Mouse (Mus musculus) CH12.LX (cell line): ENCODE measurements around the gene Prkag3. TPM values are rescaled to one million over a fixed set of nuclear protein-coding genes. Genes with fewer than 3 reads are reported as not detected.

ENCODE experiments used
- DNase-seq: peaks from one replicate; pipeline ENCODE4 v3.0.0-alpha.2; 2013; ENCODE audit errors: extremely low read depth
- H3K27ac ChIP-seq: 2 replicates; pipeline ENCODE4 v1.5.1; 2012; ENCODE audit warnings: low read depth, mild to moderate bottlenecking, control low read depth, moderate library complexity; ENCODE audit not compliant: insufficient read depth
- H3K27me3 ChIP-seq: replicated peaks from 2 replicates; pipeline ENCODE3; 2012; ENCODE audit warnings: inconsistent platforms
- H3K36me3 ChIP-seq, 2 experiments: replicated peaks in 1 of 2; 2 replicates each; pipeline versions ENCODE3 to v1.6.1; 2012; ENCODE audit warnings: inconsistent platforms in 1 of 2, low read length in 1 of 2, mild to moderate bottlenecking in 1 of 2, mixed read lengths in 1 of 2, moderate library complexity in 1 of 2; ENCODE audit not compliant: control insufficient read depth in 1 of 2, insufficient read depth in 1 of 2
- H3K4me1 ChIP-seq, 2 experiments: 2 replicates each; pipeline ENCODE4 v1.6.1; 2012; ENCODE audit warnings: inconsistent platforms in 1 of 2, moderate library complexity in 1 of 2; ENCODE audit not compliant: insufficient read depth in 2 of 2, control insufficient read depth in 1 of 2
- H3K4me2 ChIP-seq: 2 replicates; pipeline ENCODE4 v1.6.1; 2012; ENCODE audit warnings: low read depth, mild to moderate bottlenecking, control low read depth; ENCODE audit not compliant: poor library complexity, insufficient read depth, severe bottlenecking
- H3K4me3 ChIP-seq, 3 experiments: fragments of 150-350 bp in 1 of 3; sonication (generic) in 1 of 3; replicated peaks in 1 of 3; 2 replicates each; pipeline versions ENCODE3 to v1.5.1; 2011 to 2012; ENCODE audit warnings: low read depth in 2 of 3, low read length in 2 of 3, mild to moderate bottlenecking in 2 of 3, moderate library complexity in 2 of 3, control low read depth in 1 of 3, improper control_type of control experiment in 1 of 3, inconsistent platforms in 1 of 3, mixed read lengths in 1 of 3; ENCODE audit not compliant: poor library complexity in 1 of 3
- H3K79me2 ChIP-seq: replicated peaks from 2 replicates; pipeline ENCODE4 v1.6.1; 2012; ENCODE audit warnings: mild to moderate bottlenecking, moderate library complexity; ENCODE audit not compliant: control insufficient read depth, poor library complexity, insufficient read depth, severe bottlenecking; ENCODE audit errors: extremely low read depth
- H3K9ac ChIP-seq: 2 replicates; pipeline ENCODE4 v1.6.1; 2012; ENCODE audit warnings: low read depth, mild to moderate bottlenecking, control low read depth, moderate library complexity; ENCODE audit not compliant: insufficient read depth
- H3K9me3 ChIP-seq: replicated peaks from 2 replicates; pipeline ENCODE3; 2012; ENCODE audit warnings: low read length, inconsistent platforms, mixed read lengths
- CHD1 ChIP-seq: IDR thresholded peaks from 2 replicates; pipeline ENCODE4 v1.6.1; 2012; ENCODE audit warnings: low read depth, low read length, improper control_type of control experiment, inconsistent platforms
- CHD2 ChIP-seq: IDR thresholded peaks from 2 replicates; pipeline ENCODE4 v1.6.1; 2011; ENCODE audit warnings: low read length, improper control_type of control experiment
- CTCF ChIP-seq, 2 experiments: IDR thresholded peaks in 1 of 2; conservative IDR thresholded peaks in 1 of 2; 2 replicates each; pipeline ENCODE4 v1.5.1; 2011 to 2012; ENCODE audit warnings: low read depth in 2 of 2, low read length in 2 of 2, improper control_type of control experiment in 1 of 2, inconsistent platforms in 1 of 2, mild to moderate bottlenecking in 1 of 2, moderate library complexity in 1 of 2
- E2F4 ChIP-seq: IDR thresholded peaks from 2 replicates; pipeline ENCODE4 v1.6.1; 2011; ENCODE audit warnings: low read depth, low read length, improper control_type of control experiment; ENCODE audit not compliant: insufficient replicate concordance
- ELF1 ChIP-seq: IDR thresholded peaks from 2 replicates; pipeline ENCODE4 v1.6.1; 2014; ENCODE audit warnings: low read depth, mild to moderate bottlenecking, inconsistent platforms, low read length, improper control_type of control experiment
- EP300 ChIP-seq: IDR thresholded peaks from 2 replicates; pipeline ENCODE4 v1.6.1; 2011; ENCODE audit warnings: low read length, improper control_type of control experiment
- ETS1 ChIP-seq: conservative IDR thresholded peaks from 2 replicates; pipeline ENCODE4 v1.6.1; 2012; ENCODE audit warnings: low read depth, mild to moderate bottlenecking, inconsistent platforms, low read length, improper control_type of control experiment, moderate library complexity
- GABPA ChIP-seq: IDR thresholded peaks from 2 replicates; pipeline ENCODE4 v1.6.1; 2012; ENCODE audit warnings: low read depth, low read length, improper control_type of control experiment, inconsistent platforms; ENCODE audit not compliant: insufficient replicate concordance
- HCFC1 ChIP-seq: IDR thresholded peaks from 2 replicates; pipeline ENCODE4 v1.6.1; 2012; ENCODE audit warnings: low read depth, mild to moderate bottlenecking, inconsistent platforms, low read length, improper control_type of control experiment
- IRF4 ChIP-seq: IDR thresholded peaks from 2 replicates; pipeline ENCODE4 v1.6.1; 2014; ENCODE audit warnings: low read depth, mild to moderate bottlenecking, inconsistent platforms, low read length, improper control_type of control experiment
- JUN ChIP-seq: IDR thresholded peaks from 2 replicates; pipeline ENCODE4 v1.6.1; 2011; ENCODE audit warnings: low read depth, mild to moderate bottlenecking, low read length, improper control_type of control experiment, moderate library complexity; ENCODE audit not compliant: insufficient read depth
- JUND ChIP-seq: conservative IDR thresholded peaks from 2 replicates; pipeline ENCODE4 v1.6.1; 2011; ENCODE audit warnings: low read depth, low read length, improper control_type of control experiment
- KAT2A ChIP-seq: IDR thresholded peaks from 2 replicates; pipeline ENCODE4 v1.6.1; 2012; ENCODE audit warnings: low read length, improper control_type of control experiment, inconsistent platforms; ENCODE audit not compliant: insufficient replicate concordance
- MAFK ChIP-seq: IDR thresholded peaks from 2 replicates; pipeline ENCODE4 v1.6.1; 2011; ENCODE audit warnings: low read length, improper control_type of control experiment; ENCODE audit not compliant: insufficient replicate concordance
- MAZ ChIP-seq: IDR thresholded peaks from 2 replicates; pipeline ENCODE4 v1.6.1; 2012; ENCODE audit warnings: low read depth, mild to moderate bottlenecking, inconsistent platforms, low read length, improper control_type of control experiment, moderate library complexity
- MEF2A ChIP-seq: IDR thresholded peaks from 2 replicates; pipeline ENCODE4 v1.6.1; 2014; ENCODE audit warnings: low read depth, mild to moderate bottlenecking, inconsistent platforms, low read length, improper control_type of control experiment, borderline replicate concordance
- MXI1 ChIP-seq: IDR thresholded peaks from 2 replicates; pipeline ENCODE4 v1.6.1; 2011; ENCODE audit warnings: mild to moderate bottlenecking, low read depth, low read length, improper control_type of control experiment
- MYC ChIP-seq: IDR thresholded peaks from 2 replicates; pipeline ENCODE4 v1.6.1; 2011; ENCODE audit warnings: low read depth, mild to moderate bottlenecking, improper control_type of control experiment, low read length
- NRF1 ChIP-seq: IDR thresholded peaks from 2 replicates; pipeline ENCODE4 v1.6.1; 2014; ENCODE audit warnings: low read depth, mild to moderate bottlenecking, inconsistent platforms, low read length, improper control_type of control experiment, moderate library complexity
- POLR2A ChIP-seq: IDR thresholded peaks from 2 replicates; pipeline ENCODE4 v1.6.1; 2011; ENCODE audit warnings: low read depth, mild to moderate bottlenecking, improper control_type of control experiment, low read length
- POLR2AphosphoS2 ChIP-seq: IDR thresholded peaks from 2 replicates; pipeline ENCODE4 v1.6.1; 2011; ENCODE audit warnings: low read depth, low read length, improper control_type of control experiment
- RAD21 ChIP-seq: IDR thresholded peaks from 2 replicates; pipeline ENCODE4 v1.6.1; 2011; ENCODE audit warnings: low read depth, mild to moderate bottlenecking, low read length, improper control_type of control experiment, moderate library complexity
- RCOR1 ChIP-seq: conservative IDR thresholded peaks from 2 replicates; pipeline ENCODE4 v1.6.1; 2012; ENCODE audit warnings: low read depth, mild to moderate bottlenecking, inconsistent platforms, low read length, improper control_type of control experiment
- SIN3A ChIP-seq: IDR thresholded peaks from 2 replicates; pipeline ENCODE4 v1.6.1; 2012; ENCODE audit warnings: low read length, improper control_type of control experiment, inconsistent platforms
- SMC3 ChIP-seq: IDR thresholded peaks from 2 replicates; pipeline ENCODE4 v1.6.1; 2011; ENCODE audit warnings: low read depth, low read length, improper control_type of control experiment
- TBP ChIP-seq: conservative IDR thresholded peaks from 2 replicates; pipeline ENCODE4 v1.6.1; 2011; ENCODE audit warnings: low read depth, low read length, improper control_type of control experiment
- TCF12 ChIP-seq: IDR thresholded peaks from 2 replicates; pipeline ENCODE4 v1.6.1; 2014; ENCODE audit warnings: low read depth, mild to moderate bottlenecking, inconsistent platforms, low read length, improper control_type of control experiment
- UBTF ChIP-seq: IDR thresholded peaks from 2 replicates; pipeline ENCODE4 v1.6.1; 2012; ENCODE audit warnings: low read depth, mild to moderate bottlenecking, inconsistent platforms, low read length, improper control_type of control experiment, moderate library complexity
- USF1 ChIP-seq: IDR thresholded peaks from 2 replicates; pipeline ENCODE4 v1.6.1; 2014; ENCODE audit warnings: low read depth, mild to moderate bottlenecking, inconsistent platforms, low read length, improper control_type of control experiment
- ZC3H11A ChIP-seq: IDR thresholded peaks from 2 replicates; pipeline ENCODE4 v1.6.1; 2012; ENCODE audit warnings: low read depth, mild to moderate bottlenecking, inconsistent platforms, low read length, improper control_type of control experiment
- ZMIZ1 ChIP-seq: IDR thresholded peaks from 2 replicates; pipeline ENCODE4 v1.6.1; 2012; ENCODE audit warnings: low read depth, mild to moderate bottlenecking, inconsistent platforms, low read length, improper control_type of control experiment
- ZNF384 ChIP-seq: IDR thresholded peaks from 2 replicates; pipeline ENCODE4 v1.6.1; 2012; ENCODE audit warnings: low read depth, low read length, improper control_type of control experiment, inconsistent platforms
- dilution Hi-C: fragments of 300-500 bp; cut with MboI; formaldehyde crosslinking; loops from 2 replicates; pipeline ENCODE4 v1.14.3; 2020; ENCODE audit warnings: low sequenced_read_pairs; ENCODE audit not compliant: extremely low pct_unique_long_range_greater_than_20kb, extremely low pct_ligation_motif_present
- in situ Hi-C: fragments of 300-500 bp; cut with MboI; formaldehyde crosslinking; loops from 3 replicates; pipeline ENCODE4 v1.14.3; 2019; ENCODE audit warnings: low sequenced_read_pairs, low pct_ligation_motif_present, low pct_unique_long_range_greater_than_20kb, mixed read lengths
- polyA plus RNA-seq: library from polyadenylated mRNA; unstranded; fragments of >175 nt; gene quantifications from 2 replicates; pipeline ENCODE4 v1.2.1, GENCODE M21; 2012; ENCODE audit warnings: low read depth; ENCODE audit not compliant: insufficient read length
- total RNA-seq, 2 experiments: library from RNA; depleted of rRNA; stranded (reverse); fragments of 300-350 nt in 1 of 2; fragments of >200 nt in 1 of 2; gene quantifications; 2 replicates each; pipeline ENCODE4 v1.2.3; 2012 to 2014

Prkag3 gene
- total and polyA plus RNA-seq, 3 experiments, result 0.09 to 0.13 TPM; not detected in 1

- Histone ChIP-seq H3K27me3 (no peaks in the 10 kb centered on the region), H3K4me2 (no peak overlapping the region), H3K4me1 (peaks cover 34 to 50% of the 10 kb centered on the region in 2 experiments), H3K36me3 (peaks cover 0 to 23% of the 10 kb centered on the region in 2 experiments), H3K9ac (no peak overlapping the region), H3K79me2 (peaks cover 15% of the 10 kb centered on the region), H3K4me3 (peak overlapping the region in 1 of 3 experiments; percentile 3)
- DNase-seq, result no peak
- in situ Hi-C loops (no loop called here), dilution Hi-C loops (no loop called here)
- TF ChIP-seq SIN3A (no peak), USF1 (peak; percentile 28; the same call in 1 of the 2 replicates), MAZ (no peak)
- TF ChIP-seq, all 38 proteins: peak for 1
- Histone ChIP-seq H3K27ac (peak overlapping the region; percentile 73), H3K9me3 (peaks cover 2% of the 10 kb centered on the region)
These were observed 41.1 kb upstream of the Prkag3 start for GRCm38 (mm10) chr1:74790095-74790494.

- dilution Hi-C loops (no loop called here), in situ Hi-C loops (no loop called here)
- Histone ChIP-seq H3K4me1 (peaks cover 34 to 50% of the 10 kb centered on the region in 2 experiments), H3K36me3 (peaks cover 0 to 22% of the 10 kb centered on the region in 2 experiments), H3K79me2 (peaks cover 9% of the 10 kb centered on the region), H3K4me3 (peak overlapping the region in 1 of 3 experiments; percentile 49), H3K27me3 (no peaks in the 10 kb centered on the region), H3K9me3 (peaks cover 12% of the 10 kb centered on the region), H3K4me2 (no peak overlapping the region), H3K27ac (peak overlapping the region; percentile 37), H3K9ac (no peak overlapping the region)
- no peak for DNase-seq
- TF ChIP-seq E2F4 (no peak), MEF2A (no peak), ETS1 (no peak), GABPA (no peak), NRF1 (no peak), SIN3A (no peak), RAD21 (no peak; the same call in 1 of the 2 replicates), HCFC1 (no peak), MXI1 (no peak), TBP (0 out of 2 replicates have a peak, but pooled peaks have one; percentile 17), RCOR1 (no peak), POLR2AphosphoS2 (no peak), ZNF384 (no peak), SMC3 (peak; percentile 15; the same call in 1 of the 2 replicates), CHD2 (no peak), JUND (no peak), MAFK (no peak), ELF1 (no peak), IRF4 (peak; percentile 27; the same call in 1 of the 2 replicates), JUN (no peak), CTCF (conservative IDR thresholded peaks at IDR 0.05 in 1 of 2, IDR thresholded peaks at IDR 0.05 in 1 of 2; ENCODE audit: low read depth in 2 of 2, low read length in 2 of 2) (peak in 1 of 2 experiments; percentile 32; a peak in 2 of 4 replicates), ZC3H11A (no peak), EP300 (no peak), POLR2A (peak; percentile 40; the same call in 1 of the 2 replicates), UBTF (no peak), KAT2A (no peak), ZMIZ1 (peak; percentile 46; the same call in 1 of the 2 replicates), TCF12 (0 out of 2 replicates have a peak, but pooled peaks have one; percentile 9), CHD1 (no peak), MYC (peak; percentile 82; the same call in 1 of the 2 replicates)
These were observed 39.7 kb upstream of the Prkag3 start for GRCm38 (mm10) chr1:74788603-74789176.
